Mouse (Mus musculus): ENCODE data around the gene Baz1b. TPM values are rescaled to one million over a fixed set of nuclear protein-coding genes. Genes with fewer than 3 reads are reported as not detected.

Gene Baz1b
- total RNA-seq, 1 experiment: 70.1 TPM

GRCm38 (mm10) chr5:135248956-135249676 lies 62.1 kb downstream of the Baz1b start:
- Histone ChIP-seq H3K4me3 (ENCODE audit: insufficient read depth in 1 of 2, low read depth in 1 of 2, low read length in 2 of 2, poor library complexity in 1 of 2, severe bottlenecking in 1 of 2) (no peak overlapping the region), H3K9me3 (ENCODE audit: control insufficient read depth, insufficient read depth, low read depth, low read length) (no peaks in the 10 kb centered on the region), H3K4me1 (ENCODE audit: control insufficient read depth in 2 of 2, insufficient read depth in 2 of 2, low read length in 2 of 2, poor library complexity in 1 of 2) (peaks cover 2 to 11% of the 10 kb centered on the region in 2 experiments; a peak in 2 of 4 replicates), H3K36me3 (ENCODE audit: control insufficient read depth, insufficient read depth, low read length, poor library complexity, severe bottlenecking) (peaks cover 25% of the 10 kb centered on the region), H3K9ac (ENCODE audit: insufficient read depth, low read depth, low read length, poor library complexity, severe bottlenecking) (no peak overlapping the region), H3K27ac (ENCODE audit: insufficient read depth, low read depth, low read length, poor library complexity, severe bottlenecking) (no peak overlapping the region)
- DNase-seq (ENCODE audit: low read depth, low spot score): no peak
- no peak for TF ChIP-seq CHD2 (IDR thresholded peaks at IDR 0.05; ENCODE audit: low read depth, low read length)
- TF ChIP-seq MAFK (IDR thresholded peaks at IDR 0.05; ENCODE audit: insufficient read depth, low read depth, low read length): no peak
- no peak for TF ChIP-seq ZNF384 (IDR thresholded peaks at IDR 0.05; ENCODE audit: low read depth, low read length)
- no peak for TF ChIP-seq HCFC1 (IDR thresholded peaks at IDR 0.05; ENCODE audit: borderline replicate concordance, insufficient read depth, low read length)
- no peak for TF ChIP-seq ZC3H11A (IDR thresholded peaks at IDR 0.05; ENCODE audit: borderline replicate concordance, low read depth, low read length)
- in situ Hi-C loops (cut with MboI; ENCODE audit: low sequenced_read_pairs in 2 of 2, unreplicated experiment in 2 of 2): no loop called here

- H3K9ac ChIP-seq (ENCODE audit: insufficient read depth, low read depth, low read length, poor library complexity, severe bottlenecking): peak overlapping the region; percentile 86
- TF ChIP-seq ZNF384 (IDR thresholded peaks at IDR 0.05; ENCODE audit: low read depth, low read length): no peak
- peak; percentile 34; the same call in 1 of the 2 replicates for TF ChIP-seq HCFC1 (IDR thresholded peaks at IDR 0.05; ENCODE audit: borderline replicate concordance, insufficient read depth, low read length)
- no peak for TF ChIP-seq CHD2 (IDR thresholded peaks at IDR 0.05; ENCODE audit: low read depth, low read length)
- peaks cover 13% of the 10 kb centered on the region for H3K36me3 ChIP-seq (ENCODE audit: control insufficient read depth, insufficient read depth, low read length, poor library complexity, severe bottlenecking)
- no peaks in the 10 kb centered on the region for H3K9me3 ChIP-seq (ENCODE audit: control insufficient read depth, insufficient read depth, low read depth, low read length)
- no peak for DNase-seq (ENCODE audit: low read depth, low spot score)
- H3K4me3 ChIP-seq (ENCODE audit: insufficient read depth in 1 of 2, low read depth in 1 of 2, low read length in 2 of 2, poor library complexity in 1 of 2, severe bottlenecking in 1 of 2): peak overlapping the region; percentile 79 to 83
- H3K27ac ChIP-seq (ENCODE audit: insufficient read depth, low read depth, low read length, poor library complexity, severe bottlenecking): no peak overlapping the region
- peaks cover 2 to 11% of the 10 kb centered on the region in 2 experiments; a peak in 2 of 4 replicates for H3K4me1 ChIP-seq (ENCODE audit: control insufficient read depth in 2 of 2, insufficient read depth in 2 of 2, low read length in 2 of 2, poor library complexity in 1 of 2)
- in situ Hi-C loops (cut with MboI; ENCODE audit: low sequenced_read_pairs in 2 of 2, unreplicated experiment in 2 of 2): no loop called here
Observed at GRCm38 (mm10) chr5:135250186-135251078, 63.4 kb downstream of the Baz1b start.

- no peak within 1 kb of the TSS for H3K27ac ChIP-seq (ENCODE audit: insufficient read depth, low read depth, low read length, poor library complexity, severe bottlenecking)
- H3K9ac ChIP-seq (ENCODE audit: insufficient read depth, low read depth, low read length, poor library complexity, severe bottlenecking): peak within 1 kb of the TSS; percentile 86
- in situ Hi-C loops (cut with MboI; ENCODE audit: low sequenced_read_pairs in 2 of 2, unreplicated experiment in 2 of 2): no loop called here
- H3K36me3 ChIP-seq (ENCODE audit: control insufficient read depth, insufficient read depth, low read length, poor library complexity, severe bottlenecking): peaks cover 10% of the 10 kb centered on the region; the same call in 1 of the 2 replicates
- peak within 1 kb of the TSS; percentile 79 to 83 for H3K4me3 ChIP-seq (ENCODE audit: insufficient read depth in 1 of 2, low read depth in 1 of 2, low read length in 2 of 2, poor library complexity in 1 of 2, severe bottlenecking in 1 of 2)
- H3K9me3 ChIP-seq (ENCODE audit: control insufficient read depth, insufficient read depth, low read depth, low read length): no peaks in the 10 kb centered on the region
- peak; percentile 60 for DNase-seq (ENCODE audit: low read depth, low spot score)
- TF ChIP-seq CHD2 (IDR thresholded peaks at IDR 0.05; ENCODE audit: low read depth, low read length): no peak
- TF ChIP-seq HCFC1 (IDR thresholded peaks at IDR 0.05; ENCODE audit: borderline replicate concordance, insufficient read depth, low read length): no peak
- TF ChIP-seq MAFK (IDR thresholded peaks at IDR 0.05; ENCODE audit: insufficient read depth, low read depth, low read length): no peak
- TF ChIP-seq ZC3H11A (IDR thresholded peaks at IDR 0.05; ENCODE audit: borderline replicate concordance, low read depth, low read length): no peak
- no peak for TF ChIP-seq ZNF384 (IDR thresholded peaks at IDR 0.05; ENCODE audit: low read depth, low read length)
- H3K4me1 ChIP-seq (ENCODE audit: control insufficient read depth in 2 of 2, insufficient read depth in 2 of 2, low read length in 2 of 2, poor library complexity in 1 of 2): peaks cover 2 to 11% of the 10 kb centered on the region in 2 experiments; a peak in 2 of 4 replicates
Observed at GRCm38 (mm10) chr5:135251079-135251454, 64.0 kb downstream of the Baz1b start, which contains the start of gene Fzd9. Gene Fzd9 (minus strand): TSS chr5:135251230.

- in situ Hi-C loops (cut with MboI; ENCODE audit: low sequenced_read_pairs in 2 of 2, unreplicated experiment in 2 of 2): no loop called here
- Histone ChIP-seq H3K27ac (ENCODE audit: insufficient read depth, low read depth, low read length, poor library complexity, severe bottlenecking) (no peak overlapping the region), H3K9ac (ENCODE audit: insufficient read depth, low read depth, low read length, poor library complexity, severe bottlenecking) (no peak overlapping the region), H3K36me3 (ENCODE audit: control insufficient read depth, insufficient read depth, low read length, poor library complexity, severe bottlenecking) (no peaks in the 10 kb centered on the region), H3K4me1 (ENCODE audit: control insufficient read depth in 2 of 2, insufficient read depth in 2 of 2, low read length in 2 of 2, poor library complexity in 1 of 2) (peaks cover 2 to 7% of the 10 kb centered on the region in 2 experiments; a peak in 1 of 4 replicates), H3K4me3 (ENCODE audit: insufficient read depth in 1 of 2, low read depth in 1 of 2, low read length in 2 of 2, poor library complexity in 1 of 2, severe bottlenecking in 1 of 2) (no peak overlapping the region), H3K9me3 (ENCODE audit: control insufficient read depth, insufficient read depth, low read depth, low read length) (no peaks in the 10 kb centered on the region)
- no peak for TF ChIP-seq MAFK (IDR thresholded peaks at IDR 0.05; ENCODE audit: insufficient read depth, low read depth, low read length)
- no peak for TF ChIP-seq ZC3H11A (IDR thresholded peaks at IDR 0.05; ENCODE audit: borderline replicate concordance, low read depth, low read length)
- no peak for TF ChIP-seq HCFC1 (IDR thresholded peaks at IDR 0.05; ENCODE audit: borderline replicate concordance, insufficient read depth, low read length)
- TF ChIP-seq CHD2 (IDR thresholded peaks at IDR 0.05; ENCODE audit: low read depth, low read length): no peak
- TF ChIP-seq ZNF384 (IDR thresholded peaks at IDR 0.05; ENCODE audit: low read depth, low read length): no peak
- DNase-seq (ENCODE audit: low read depth, low spot score): no peak
Observed at GRCm38 (mm10) chr5:135253741-135254401, 66.8 kb downstream of the Baz1b start.

All from ES-E14 (cell line).